Mouse (Mus musculus) liver, postnatal 0 days (tissue): ENCODE measurements around the gene Tmem229b. TPM values are rescaled to one million over a fixed set of nuclear protein-coding genes. Genes with fewer than 3 reads are reported as not detected.

Experiments used
- ATAC-seq: fragments of 200-750 bp; cut with Nextera tagmentation; 2 replicates; pipeline ENCODE4 v1.8.0; 2017; ENCODE audit warnings: mild to moderate bottlenecking, moderate library complexity
- DNase-seq: peaks from one replicate; pipeline ENCODE4 v3.0.0-alpha.2; 2016
- H3K27ac ChIP-seq: fragments of 300-500 bp; sonication (generic); 2 replicates; pipeline ENCODE4 v1.5.1; 2014; ENCODE audit warnings: antibody characterized with exemption, moderate library complexity, mild to moderate bottlenecking, low read depth
- H3K27me3 ChIP-seq: fragments of 300-500 bp; sonication (generic); 2 replicates; pipeline ENCODE4 v1.6.1; 2014; ENCODE audit warnings: low read length, control low read depth, mixed read lengths; ENCODE audit not compliant: insufficient read depth
- H3K36me3 ChIP-seq: fragments of 300-500 bp; sonication (generic); replicated peaks from 2 replicates; pipeline ENCODE4 v1.6.1; 2014; ENCODE audit warnings: mild to moderate bottlenecking, control low read depth, low read length, moderate library complexity, mixed read lengths; ENCODE audit not compliant: insufficient read depth
- H3K4me1 ChIP-seq: fragments of 300-500 bp; sonication (generic); 2 replicates; pipeline ENCODE4 v1.6.1; 2014; ENCODE audit warnings: antibody characterized with exemption, mild to moderate bottlenecking, control low read depth; ENCODE audit not compliant: insufficient read depth
- H3K4me2 ChIP-seq: fragments of 300-500 bp; sonication (generic); 2 replicates; pipeline ENCODE4 v1.6.1; 2014; ENCODE audit warnings: low read depth, mild to moderate bottlenecking, low read length, moderate library complexity, mixed read lengths
- H3K4me3 ChIP-seq: fragments of 300-500 bp; sonication (generic); 2 replicates; pipeline ENCODE4 v1.5.1; 2014; ENCODE audit warnings: low read depth, low read length
- H3K9ac ChIP-seq: fragments of 300-500 bp; sonication (generic); replicated peaks from 2 replicates; pipeline ENCODE4 v1.6.1; 2014; ENCODE audit warnings: mild to moderate bottlenecking, moderate library complexity
- H3K9me3 ChIP-seq: fragments of 300-500 bp; sonication (generic); 2 replicates; pipeline ENCODE4 v1.6.1; 2016; ENCODE audit warnings: mild to moderate bottlenecking, control low read depth, low read length, mixed read lengths
- CTCF ChIP-seq: sonication (generic); IDR thresholded peaks from 2 replicates; pipeline ENCODE4 v1.5.1; 2016; ENCODE audit warnings: antibody characterized with exemption, low read depth
- EP300 ChIP-seq: IDR thresholded peaks from 2 replicates; pipeline ENCODE4 v1.6.1; 2016; ENCODE audit warnings: antibody characterized with exemption, low read depth, mild to moderate bottlenecking
- WGBS: fragments of 180-500 bp; shearing (Covaris S2); extraction: QIAGEN DNeasy Blood & Tissue Kit; methylation state at CpG from one replicate; pipeline ENCODE4 v1.1.7; 2014; ENCODE audit not compliant: insufficient replicate concordance; 5-methylcytosine and 5-hydroxymethylcytosine counted together
- polyA plus RNA-seq: library from polyadenylated mRNA; unstranded; fragments of >200 nt; fragmentation: Nextera tagmentation; extraction: Ambion mirVana; gene quantifications from 2 replicates; pipeline ENCODE4 v1.2.1, GENCODE M21; 2015

Tmem229b gene
- polyA plus RNA-seq, 1 experiment from 2014 or later: 3.6 TPM

GRCm38 (mm10) chr12:78919079-78919712, 88.2 kb downstream of the Tmem229b start:
- H3K36me3 ChIP-seq: no peaks in the 10 kb centered on the region
- H3K9me3 ChIP-seq: no peaks in the 10 kb centered on the region
- peak overlapping the region; percentile 1; the same call in 1 of the 2 replicates for H3K4me2 ChIP-seq
- TF ChIP-seq EP300 (no peak), CTCF (peak; percentile 95)
- DNase-seq (peak; percentile 59), ATAC-seq (peak; percentile 58; the same call in 1 of the 2 replicates)
- H3K27me3 ChIP-seq: no peaks in the 10 kb centered on the region
- 0 out of 2 replicates have a peak, but pooled peaks cover 3% of the 10 kb centered on the region for H3K4me1 ChIP-seq
- H3K27ac ChIP-seq: no peak overlapping the region
- H3K9ac ChIP-seq: no peak overlapping the region
- 27% methylated on average over 16 of the region's 16 CpGs for WGBS
- no peak overlapping the region for H3K4me3 ChIP-seq

GRCm38 (mm10) chr12:78918227-78919078, 89.0 kb downstream of the Tmem229b start:
- ATAC-seq (peak; percentile 72), DNase-seq (peak; percentile 86)
- no peaks in the 10 kb centered on the region for H3K27me3 ChIP-seq
- TF ChIP-seq EP300: no peak
- TF ChIP-seq CTCF: peak; percentile 96
- no peak overlapping the region for H3K4me3 ChIP-seq
- H3K9ac ChIP-seq: no peak overlapping the region
- H3K27ac ChIP-seq: no peak overlapping the region
- peak overlapping the region; percentile 29 for H3K4me2 ChIP-seq
- H3K9me3 ChIP-seq: no peaks in the 10 kb centered on the region
- 10% methylated on average over 10 of the region's 11 CpGs for WGBS
- no peaks in the 10 kb centered on the region for H3K36me3 ChIP-seq
- 0 out of 2 replicates have a peak, but pooled peaks cover 3% of the 10 kb centered on the region for H3K4me1 ChIP-seq

GRCm38 (mm10) chr12:78916278-78916677, 91.1 kb downstream of the Tmem229b start:
- Histone ChIP-seq H3K4me3 (no peak overlapping the region), H3K4me2 (no peak overlapping the region), H3K36me3 (no peaks in the 10 kb centered on the region), H3K9me3 (no peaks in the 10 kb centered on the region), H3K27me3 (peaks cover 11% of the 10 kb centered on the region; the same call in 1 of the 2 replicates), H3K4me1 (peaks cover 11% of the 10 kb centered on the region), H3K27ac (0 out of 2 replicates have a peak overlapping the region, but pooled peaks have one; percentile 77), H3K9ac (no peak overlapping the region)
- no peak for ATAC-seq
- DNase-seq: peak; percentile 45
- TF ChIP-seq EP300 (no peak), CTCF (peak; percentile 51)
- 80% methylated on average over 3 of the region's 3 CpGs for WGBS

- Histone ChIP-seq H3K4me1 (peaks cover 12% of the 10 kb centered on the region), H3K4me2 (peak overlapping the region; percentile 30), H3K27me3 (peaks cover 14% of the 10 kb centered on the region), H3K9ac (0 out of 2 replicates have a peak overlapping the region, but pooled peaks have one; percentile 33), H3K9me3 (no peaks in the 10 kb centered on the region), H3K36me3 (no peaks in the 10 kb centered on the region), H3K4me3 (no peak overlapping the region), H3K27ac (peak overlapping the region; percentile 77)
- peak; percentile 4; the same call in 1 of the 2 replicates for ATAC-seq
- no peak for DNase-seq
- WGBS: 42% methylated on average over 3 of the region's 3 CpGs
- TF ChIP-seq CTCF (no peak), EP300 (peak; percentile 31; the same call in 1 of the 2 replicates)
Measured at GRCm38 (mm10) chr12:78915561-78915960, 91.9 kb downstream of the Tmem229b start.

GRCm38 (mm10) chr12:78914458-78914857, 93.0 kb downstream of the Tmem229b start:
- Histone ChIP-seq H3K36me3 (no peaks in the 10 kb centered on the region), H3K4me3 (no peak overlapping the region), H3K4me1 (peaks cover 20% of the 10 kb centered on the region), H3K4me2 (peak overlapping the region; percentile 48), H3K9ac (no peak overlapping the region), H3K27me3 (peaks cover 21% of the 10 kb centered on the region), H3K27ac (0 out of 2 replicates have a peak overlapping the region, but pooled peaks have one; percentile 2), H3K9me3 (no peaks in the 10 kb centered on the region)
- 66% methylated on average over 4 of the region's 4 CpGs for WGBS
- ATAC-seq (no peak), DNase-seq (no peak)
- no peak for TF ChIP-seq EP300
- TF ChIP-seq CTCF: no peak

Other genes with a start within 250 kb of the Tmem229b start
- 36.1 and 36.3 TPM in 2 replicates for gene Atp6v1d, start 146.0 kb downstream of the Tmem229b start, polyA plus RNA-seq
- gene Eif2s1, start 145.8 kb downstream of the Tmem229b start, polyA plus RNA-seq: 83.0 and 88.8 TPM in 2 replicates
- 11.9 and 20.6 TPM in 2 replicates for gene Plek2, start 100.7 kb downstream of the Tmem229b start, polyA plus RNA-seq
- 0.22 and 0.26 TPM in 2 replicates for gene Plekhh1, start 21.5 kb upstream of the Tmem229b start, polyA plus RNA-seq
- gene Pigh, start 82.0 kb upstream of the Tmem229b start, polyA plus RNA-seq: 4.6 and 4.9 TPM in 2 replicates
- 0.92 and 1.3 TPM in 2 replicates for gene Arg2, start 123.2 kb upstream of the Tmem229b start, polyA plus RNA-seq
- 40.9 and 43.5 TPM in 2 replicates for gene Vti1b, start 165.0 kb upstream of the Tmem229b start, polyA plus RNA-seq
- 8.0 and 8.8 TPM in 2 replicates for gene Rdh11, start 184.7 kb upstream of the Tmem229b start, polyA plus RNA-seq
- gene Rdh12, start 201.3 kb upstream of the Tmem229b start, polyA plus RNA-seq: 1.6 and 1.8 TPM in 2 replicates